Mouse (Mus musculus) small intestine, adult 2 months (tissue): ENCODE measurements around the gene Cyp3a13. TPM values are rescaled to one million over a fixed set of nuclear protein-coding genes. Genes with fewer than 3 reads are reported as not detected.
"Not testable (repeated sequence)": the region's sequence is repeated elsewhere in the genome, so short reads cannot be mapped to it uniquely, and the experiment has no call there.

Experiments used
- H3K27ac ChIP-seq: fragments of 200-500 bp; 2 replicates; pipeline ENCODE4 v1.5.1; 2012; ENCODE audit warnings: low read depth, low read length, control low read depth, inconsistent platforms; ENCODE audit not compliant: insufficient read depth
- H3K27me3 ChIP-seq: fragments of 200-500 bp; 2 replicates; pipeline ENCODE4 v1.6.1; 2012; ENCODE audit warnings: mild to moderate bottlenecking, moderate library complexity, low read length, inconsistent platforms; ENCODE audit not compliant: control insufficient read depth, insufficient read depth
- H3K36me3 ChIP-seq: fragments of 200-500 bp; 2 replicates; pipeline ENCODE4 v1.6.1; 2012; ENCODE audit warnings: mild to moderate bottlenecking, low read length, control low read depth, inconsistent platforms; ENCODE audit not compliant: control insufficient read depth, insufficient read depth
- H3K4me1 ChIP-seq: fragments of 200-500 bp; 2 replicates; pipeline ENCODE4 v1.6.1; 2012; ENCODE audit warnings: low read length, inconsistent platforms, mixed read lengths; ENCODE audit not compliant: control insufficient read depth, insufficient read depth, insufficient read length
- H3K4me3 ChIP-seq: fragments of 200-500 bp; 2 replicates; pipeline ENCODE4 v1.5.1; 2012; ENCODE audit warnings: low read depth, mild to moderate bottlenecking, control low read depth, inconsistent platforms, low read length, moderate library complexity
- CTCF ChIP-seq: fragments of 200-500 bp; IDR thresholded peaks from 2 replicates; pipeline ENCODE4 v1.5.1; 2012; ENCODE audit warnings: low read depth, mild to moderate bottlenecking, control low read depth, inconsistent platforms, low read length, moderate library complexity, mixed read lengths; ENCODE audit not compliant: insufficient replicate concordance, insufficient read length; ENCODE audit errors: extremely low read depth
- POLR2A ChIP-seq: fragments of 200-500 bp; IDR thresholded peaks from 2 replicates; pipeline ENCODE4 v1.6.1; 2012; ENCODE audit warnings: low read depth, mild to moderate bottlenecking, control low read depth, inconsistent platforms, low read length, moderate library complexity
- WGBS: fragments of 180-500 bp; shearing (Covaris S2); methylation state at CpG from one replicate; pipeline ENCODE4 v1.1.7; 2018; 5-methylcytosine and 5-hydroxymethylcytosine counted together
- polyA plus RNA-seq: library from polyadenylated mRNA; depleted of rRNA; stranded (reverse); fragments of >200 nt; gene quantifications from 2 replicates; pipeline ENCODE4 v1.2.3, GENCODE M21; 2012

Gene Cyp3a13
- polyA plus RNA-seq, 1 experiment, result 46.0 TPM

DNA sequence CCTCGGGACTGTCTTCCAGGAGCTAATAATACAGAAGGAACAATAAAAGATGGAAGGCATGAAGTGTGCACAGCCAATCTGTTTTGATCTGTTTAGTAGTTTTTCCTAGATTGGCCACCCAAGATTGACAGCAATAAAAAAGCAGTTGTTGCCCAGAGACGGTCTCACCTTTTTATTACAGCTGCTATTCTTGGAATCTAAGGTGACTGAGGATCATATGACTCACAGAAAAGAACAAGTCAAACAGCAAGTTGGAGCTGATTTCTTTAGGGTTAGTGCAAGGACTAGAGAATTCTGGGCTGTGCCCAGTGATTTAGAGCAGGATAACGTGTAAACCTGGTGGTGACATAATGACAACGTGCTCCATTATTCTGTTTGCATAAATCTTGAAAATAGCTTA is 19.5 kb upstream of the Cyp3a13 start:
- H3K4me3 ChIP-seq, result no peak overlapping the region
- H3K36me3 ChIP-seq, result no peaks in the 10 kb centered on the region
- no peak overlapping the region for H3K27ac ChIP-seq
- TF ChIP-seq POLR2A, result no peak
- no peak for TF ChIP-seq CTCF
- no peaks in the 10 kb centered on the region for H3K27me3 ChIP-seq
- peaks cover 2% of the 10 kb centered on the region for H3K4me1 ChIP-seq
- WGBS, result 24% methylated on average over 4 of the region's 4 CpGs

DNA sequence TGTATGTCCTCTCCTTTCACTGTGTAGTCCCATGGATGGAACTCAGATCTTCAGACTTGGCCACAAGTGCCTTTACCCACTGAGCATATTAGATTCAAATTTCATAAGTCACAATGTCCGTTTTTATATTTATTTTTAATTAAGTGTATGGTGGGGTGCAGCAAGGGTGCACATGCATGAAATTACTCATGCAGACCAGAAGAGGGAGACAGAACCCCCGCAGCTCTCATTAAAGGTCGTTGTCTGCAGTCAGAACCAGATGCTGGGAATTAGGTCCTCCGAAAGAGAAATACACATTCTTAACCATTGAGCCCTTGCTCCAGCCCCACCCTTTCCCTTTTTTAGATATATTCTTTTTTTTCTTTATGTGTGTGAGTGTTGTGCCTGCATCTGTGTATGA is 15.8 kb upstream of the Cyp3a13 start:
- Histone ChIP-seq H3K4me3 (no peak overlapping the region), H3K4me1 (peaks cover 2% of the 10 kb centered on the region; the same call in 1 of the 2 replicates), H3K36me3 (no peaks in the 10 kb centered on the region), H3K27me3 (no peaks in the 10 kb centered on the region), H3K27ac (peak overlapping the region; percentile 70)
- no peak for TF ChIP-seq POLR2A
- TF ChIP-seq CTCF, result peak; percentile 42; the same call in 1 of the 2 replicates
- 57% methylated on average over 4 of the region's 4 CpGs for WGBS

DNA sequence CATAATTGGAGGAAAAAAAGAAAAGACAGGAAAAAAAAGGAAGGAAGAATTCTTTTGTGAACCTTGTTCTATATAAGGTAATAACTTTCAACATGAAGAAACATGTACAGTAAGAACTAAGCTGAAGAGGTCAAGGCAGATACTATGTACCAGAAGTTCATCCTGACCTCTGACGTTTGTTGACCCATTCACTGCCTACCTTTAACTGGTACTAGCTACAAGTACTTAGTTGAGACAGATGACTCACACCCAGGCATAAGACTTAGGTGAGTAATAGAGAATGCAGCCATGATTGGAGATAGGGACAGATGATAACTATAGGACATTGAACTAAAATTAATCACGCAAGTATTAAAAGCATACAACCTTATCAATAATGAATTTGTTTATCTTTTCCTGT is 15.1 kb upstream of the Cyp3a13 start:
- H3K4me1 ChIP-seq, result peaks cover 2% of the 10 kb centered on the region; the same call in 1 of the 2 replicates
- 36% methylated on average over 2 of the region's 2 CpGs for WGBS
- no peak overlapping the region for H3K4me3 ChIP-seq
- no peak overlapping the region for H3K27ac ChIP-seq
- no peaks in the 10 kb centered on the region for H3K27me3 ChIP-seq
- no peaks in the 10 kb centered on the region for H3K36me3 ChIP-seq
- no peak for TF ChIP-seq CTCF
- TF ChIP-seq POLR2A, result no peak

DNA sequence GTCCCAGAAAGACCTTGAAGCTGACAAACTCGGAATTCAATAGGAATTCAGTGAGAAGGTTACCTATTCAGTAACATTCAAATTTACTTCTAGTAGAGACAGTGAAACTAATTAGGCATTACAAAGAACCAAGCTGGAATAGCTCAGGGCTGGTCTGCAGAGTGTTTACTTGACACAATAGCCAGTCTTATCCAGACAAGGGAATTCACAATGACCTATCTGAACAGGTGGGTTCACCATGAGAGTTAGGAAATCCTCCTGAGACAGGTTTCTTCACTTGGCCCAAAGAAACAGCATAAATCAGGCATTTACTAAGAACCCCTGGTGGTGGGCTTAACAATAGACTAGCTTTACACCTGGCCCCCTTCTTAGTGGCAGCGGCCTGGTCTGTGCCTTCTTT is 12.5 kb upstream of the Cyp3a13 start:
- not testable (repeated sequence) for H3K27ac ChIP-seq, H3K27me3 ChIP-seq, H3K4me1 ChIP-seq, H3K36me3 ChIP-seq, H3K4me3 ChIP-seq
- WGBS, result 82% methylated on average over 2 of the region's 2 CpGs

DNA sequence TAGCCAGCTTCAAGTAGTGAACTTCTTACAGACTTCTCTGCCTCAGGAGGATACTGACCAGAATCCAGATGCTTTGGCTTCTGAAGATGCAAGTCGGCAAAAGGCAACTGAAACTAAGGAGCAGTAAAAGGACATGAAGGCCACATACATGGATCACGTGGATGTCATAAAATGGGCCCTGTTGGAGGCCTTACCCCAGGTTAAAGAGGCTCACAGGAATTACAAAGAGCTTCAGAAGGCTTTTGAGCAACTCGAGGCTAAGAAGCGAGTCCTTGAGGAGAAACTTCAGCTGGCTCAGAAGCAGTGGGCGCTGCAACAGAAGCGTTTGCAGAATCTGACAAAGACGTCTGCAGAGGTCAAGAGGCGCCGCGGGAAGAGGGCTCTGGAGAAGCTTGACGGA is 7.0 kb upstream of the Cyp3a13 start:
- Histone ChIP-seq H3K36me3 (no peaks in the 10 kb centered on the region), H3K4me3 (no peak overlapping the region), H3K4me1 (peaks cover 14% of the 10 kb centered on the region), H3K27ac (peak overlapping the region; percentile 32; the same call in 1 of the 2 replicates), H3K27me3 (no peaks in the 10 kb centered on the region)
- 72% methylated on average over 11 of the region's 11 CpGs for WGBS
- TF ChIP-seq POLR2A (no peak), CTCF (no peak)

DNA sequence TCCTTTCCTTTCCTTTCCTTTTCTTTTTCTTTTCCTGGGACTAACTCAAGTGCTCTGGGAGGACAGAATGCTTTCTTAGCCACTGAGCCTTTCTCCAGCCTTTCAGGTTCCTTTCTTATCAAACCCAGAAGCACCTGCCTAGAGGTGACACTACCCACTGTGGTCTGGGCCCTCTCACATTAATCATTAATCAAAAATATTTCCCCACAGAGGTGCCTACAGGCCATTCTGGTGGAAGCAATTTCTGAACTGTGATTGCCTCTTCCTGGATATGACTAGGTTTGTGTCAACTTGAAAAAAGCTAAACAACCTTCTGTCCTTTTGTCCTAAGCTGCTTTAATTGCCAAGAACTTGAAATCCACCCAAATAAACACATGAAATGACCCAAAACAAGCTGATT is 752 bp upstream of the Cyp3a13 start:
- no peaks in the 10 kb centered on the region for H3K27me3 ChIP-seq
- peaks cover 16% of the 10 kb centered on the region for H3K36me3 ChIP-seq
- no peak overlapping the region for H3K4me3 ChIP-seq
- peak overlapping the region; percentile 99 for H3K27ac ChIP-seq
- TF ChIP-seq POLR2A, result no peak
- peaks cover 5% of the 10 kb centered on the region for H3K4me1 ChIP-seq

DNA sequence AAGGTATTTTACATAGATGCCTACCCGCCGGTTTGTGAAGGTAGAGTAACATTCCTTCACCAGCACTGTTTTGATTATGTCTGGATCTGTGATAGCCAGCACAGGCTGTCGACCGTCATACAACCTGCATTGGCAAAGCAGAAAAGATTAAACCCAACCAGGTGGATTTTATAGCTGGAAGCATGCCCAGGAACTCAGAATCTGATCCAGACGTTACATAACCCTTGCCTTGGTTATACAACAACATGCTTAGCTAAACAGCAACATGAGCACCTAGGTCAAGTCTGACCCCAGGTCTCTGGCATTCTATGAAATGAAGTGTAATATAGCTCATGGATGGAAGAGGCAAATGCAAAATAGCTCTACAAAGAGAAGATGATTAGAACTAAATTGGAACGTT is 5.9 kb downstream of the Cyp3a13 start:
- H3K36me3 ChIP-seq, result peaks cover 52% of the 10 kb centered on the region
- TF ChIP-seq CTCF (no peak), POLR2A (no peak)
- WGBS, result 24% methylated on average over 6 of the region's 6 CpGs
- no peak overlapping the region for H3K4me3 ChIP-seq
- no peaks in the 10 kb centered on the region for H3K27me3 ChIP-seq
- no peak overlapping the region for H3K27ac ChIP-seq
- peaks cover 7% of the 10 kb centered on the region for H3K4me1 ChIP-seq

DNA sequence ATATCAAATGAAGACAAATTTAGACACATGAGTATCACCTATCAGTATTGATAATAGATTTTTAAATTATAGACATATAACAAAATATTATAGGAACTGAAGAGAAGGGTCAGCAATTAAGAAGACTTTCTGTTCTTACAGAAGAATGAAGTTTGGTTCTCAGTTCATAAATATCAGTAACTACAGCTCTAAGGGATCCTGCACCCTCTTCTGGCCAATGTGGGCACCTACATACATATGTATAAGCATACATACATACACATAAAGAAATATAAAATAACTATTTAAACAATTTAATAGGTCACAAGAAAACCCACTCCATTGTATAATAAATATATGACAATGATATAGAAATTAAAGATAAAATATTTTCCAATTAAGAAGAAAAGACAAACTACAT is 6.9 kb downstream of the Cyp3a13 start:
- no peak for TF ChIP-seq CTCF
- TF ChIP-seq POLR2A, result no peak
- H3K36me3 ChIP-seq, result peaks cover 63% of the 10 kb centered on the region

More for the DNA sequence above, 6.9 kb downstream of the Cyp3a13 start:
- peaks cover 7% of the 10 kb centered on the region for H3K4me1 ChIP-seq
- H3K27ac ChIP-seq, result no peak overlapping the region
- no peak overlapping the region for H3K4me3 ChIP-seq
- no peaks in the 10 kb centered on the region for H3K27me3 ChIP-seq
